Mouse (Mus musculus) intestine, embryonic 15.5 days (tissue): ENCODE measurements around the gene Tgfbr3. TPM values are rescaled to one million over a fixed set of nuclear protein-coding genes. Genes with fewer than 3 reads are reported as not detected.
A peak's percentile ranks its signal among the peaks of the same experiment; 100 is the strongest.

Experiments used
- ATAC-seq: fragments of 200-750 bp; cut with Nextera tagmentation; 2 replicates; pipeline ENCODE4 v1.8.0; 2017; ENCODE audit warnings: moderate TSS enrichment, moderate library complexity
- H3K27ac ChIP-seq: fragments of 300-500 bp; sonication (generic); 2 replicates; pipeline ENCODE4 v1.5.1; 2015; ENCODE audit warnings: mild to moderate bottlenecking, inconsistent platforms
- H3K27me3 ChIP-seq: fragments of 300-500 bp; sonication (generic); replicated peaks from 2 replicates; pipeline ENCODE4 v1.6.1; 2015; ENCODE audit warnings: inconsistent platforms
- H3K36me3 ChIP-seq: fragments of 300-500 bp; sonication (generic); 2 replicates; pipeline ENCODE4 v1.6.1; 2015; ENCODE audit warnings: inconsistent platforms
- H3K4me1 ChIP-seq: fragments of 300-500 bp; sonication (generic); replicated peaks from 2 replicates; pipeline ENCODE4 v1.6.1; 2015; ENCODE audit warnings: inconsistent platforms
- H3K4me2 ChIP-seq: fragments of 300-500 bp; sonication (generic); replicated peaks from 2 replicates; pipeline ENCODE4 v1.6.1; 2015; ENCODE audit warnings: mild to moderate bottlenecking, inconsistent platforms
- H3K4me3 ChIP-seq: fragments of 300-500 bp; sonication (generic); replicated peaks from 2 replicates; pipeline ENCODE4 v1.5.1; 2015; ENCODE audit warnings: inconsistent platforms
- H3K9ac ChIP-seq: fragments of 300-500 bp; sonication (generic); 2 replicates; pipeline ENCODE4 v1.6.1; 2015; ENCODE audit warnings: inconsistent platforms
- H3K9me3 ChIP-seq: fragments of 300-500 bp; sonication (generic); 2 replicates; pipeline ENCODE4 v1.6.1; 2016; ENCODE audit warnings: inconsistent platforms
- WGBS: fragments of 180-500 bp; shearing (Covaris S2); methylation state at CpG from one replicate; pipeline ENCODE4 v1.1.7; 2015; 5-methylcytosine and 5-hydroxymethylcytosine counted together
- polyA plus RNA-seq: library from polyadenylated mRNA; unstranded; fragments of >200 nt; fragmentation: Nextera tagmentation; extraction: Ambion mirVana; gene quantifications from 2 replicates; pipeline ENCODE4 v1.2.1, GENCODE M21; 2015

Gene Tgfbr3
- polyA plus RNA-seq, 1 experiment from 2014 or later, result 14.4 TPM

DNA sequence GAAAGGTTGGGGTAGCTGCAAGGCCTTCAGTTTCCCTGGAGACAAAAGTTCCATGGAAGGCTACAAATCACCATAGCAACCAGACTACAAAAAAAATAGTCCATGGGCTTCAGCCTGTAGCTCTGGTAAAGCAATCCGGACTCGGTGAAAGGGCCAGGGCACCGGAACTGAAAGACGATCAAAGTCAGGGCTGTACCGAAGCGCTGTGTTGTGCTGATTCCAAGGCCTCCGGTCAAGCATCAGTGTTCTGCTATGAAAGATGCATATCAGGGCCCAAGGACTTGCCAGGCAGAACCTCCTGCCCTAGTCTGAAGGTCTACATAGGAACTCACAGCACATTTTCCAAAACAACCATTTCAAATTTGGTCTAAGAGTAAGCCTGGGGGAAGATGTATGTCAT, 97.1 kb downstream of the Tgfbr3 start:
- Histone ChIP-seq H3K27ac (no peak overlapping the region), H3K36me3 (no peaks in the 10 kb centered on the region), H3K4me3 (no peak overlapping the region), H3K27me3 (no peaks in the 10 kb centered on the region), H3K9me3 (no peaks in the 10 kb centered on the region), H3K9ac (no peak overlapping the region), H3K4me1 (peaks cover 11% of the 10 kb centered on the region), H3K4me2 (no peak overlapping the region)
- ATAC-seq, result no peak
- 90% methylated on average over 7 of the region's 7 CpGs for WGBS

DNA sequence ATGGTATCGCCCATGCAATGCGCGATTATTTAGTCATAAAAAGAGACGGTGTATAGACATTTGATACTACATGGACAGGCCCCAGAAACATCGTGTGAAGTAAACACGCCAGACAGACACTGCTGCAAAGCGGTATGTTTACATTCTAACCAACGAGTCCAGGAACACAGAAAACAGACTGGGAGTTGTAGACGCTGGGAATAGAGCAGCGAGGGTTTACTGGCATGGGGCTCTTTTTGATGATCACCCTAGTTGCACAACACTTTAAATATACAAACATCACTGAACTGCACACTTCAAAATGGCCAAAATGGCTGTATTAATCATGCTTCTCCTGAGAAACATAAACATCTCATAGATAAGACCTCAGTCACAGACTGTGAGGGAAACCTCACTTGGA, 100.9 kb downstream of the Tgfbr3 start:
- no peak overlapping the region for H3K9ac ChIP-seq
- no peak overlapping the region for H3K4me3 ChIP-seq
- peaks cover 3% of the 10 kb centered on the region; the same call in 1 of the 2 replicates for H3K4me1 ChIP-seq
- H3K27me3 ChIP-seq, result no peaks in the 10 kb centered on the region
- 41% methylated on average over 10 of the region's 10 CpGs for WGBS
- H3K27ac ChIP-seq, result no peak overlapping the region
- peak; percentile 25; the same call in 1 of the 2 replicates for ATAC-seq
- H3K4me2 ChIP-seq, result no peak overlapping the region
- H3K36me3 ChIP-seq, result no peaks in the 10 kb centered on the region
- H3K9me3 ChIP-seq, result no peaks in the 10 kb centered on the region

DNA sequence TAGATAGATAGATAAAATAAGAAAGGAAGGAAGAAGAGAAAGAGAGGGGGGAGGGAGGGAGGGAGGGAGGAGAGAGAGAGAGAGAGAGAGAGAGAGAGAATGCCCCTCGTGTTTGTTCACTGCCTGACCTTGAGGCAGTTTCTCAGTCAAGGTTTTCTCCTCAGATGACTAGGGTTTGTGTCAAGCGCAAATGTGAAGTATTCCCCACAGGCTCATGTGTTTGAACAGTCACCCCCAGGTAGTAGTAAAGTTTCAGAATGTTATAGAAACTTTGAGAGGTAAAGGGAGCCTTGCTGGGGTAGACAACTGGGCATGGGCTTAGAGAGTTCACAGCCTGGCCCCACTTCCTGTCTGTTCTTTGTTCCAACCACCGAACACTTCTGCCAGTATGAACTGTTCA, 103.2 kb downstream of the Tgfbr3 start:
- Histone ChIP-seq H3K27me3 (no peaks in the 10 kb centered on the region), H3K36me3 (no peaks in the 10 kb centered on the region), H3K27ac (no peak overlapping the region), H3K4me3 (no peak overlapping the region), H3K4me2 (no peak overlapping the region), H3K4me1 (peaks cover 3% of the 10 kb centered on the region; the same call in 1 of the 2 replicates), H3K9ac (no peak overlapping the region), H3K9me3 (no peaks in the 10 kb centered on the region)
- no peak for ATAC-seq
- 84% methylated on average over 3 of the region's 3 CpGs for WGBS

DNA sequence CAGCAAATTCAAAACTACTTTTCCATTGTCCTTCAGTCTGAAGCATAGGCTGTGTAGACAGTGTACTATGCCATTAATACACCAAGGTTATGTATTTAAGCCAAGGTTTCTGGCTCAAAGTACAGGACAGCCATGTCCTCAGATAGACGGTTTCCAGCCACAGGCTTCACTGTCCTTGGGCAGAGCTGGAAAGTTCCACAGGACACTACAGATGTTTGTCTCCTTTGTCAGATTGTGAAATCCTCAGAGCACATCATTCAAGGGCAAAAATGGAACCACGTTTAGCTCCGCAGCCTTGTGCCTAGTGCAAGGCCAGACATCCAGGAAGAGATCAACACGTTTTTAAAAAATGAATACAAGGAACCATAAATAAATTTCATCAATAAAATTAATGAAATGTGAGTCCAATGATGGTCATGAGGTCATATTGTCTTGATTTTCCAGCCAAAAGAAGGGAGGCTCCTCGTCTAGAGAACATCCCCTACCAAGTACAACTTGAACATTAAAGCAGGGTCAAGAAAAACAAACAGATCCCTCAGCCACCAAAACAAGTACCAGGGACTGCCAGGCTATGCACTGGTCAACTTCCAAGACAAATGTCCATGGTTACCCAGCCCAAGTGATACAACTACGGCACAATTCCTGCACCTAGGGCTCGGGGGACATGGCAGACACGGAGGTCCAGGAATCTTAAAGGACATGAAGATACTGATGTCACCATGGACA, 105.1 kb downstream of the Tgfbr3 start:
- Histone ChIP-seq H3K4me3 (no peak overlapping the region), H3K27ac (no peak overlapping the region), H3K9ac (no peak overlapping the region), H3K9me3 (no peaks in the 10 kb centered on the region), H3K4me1 (peaks cover 5% of the 10 kb centered on the region; the same call in 1 of the 2 replicates), H3K27me3 (no peaks in the 10 kb centered on the region), H3K4me2 (no peak overlapping the region), H3K36me3 (no peaks in the 10 kb centered on the region)
- ATAC-seq, result no peak
- 69% methylated on average over 8 of the region's 8 CpGs for WGBS

DNA sequence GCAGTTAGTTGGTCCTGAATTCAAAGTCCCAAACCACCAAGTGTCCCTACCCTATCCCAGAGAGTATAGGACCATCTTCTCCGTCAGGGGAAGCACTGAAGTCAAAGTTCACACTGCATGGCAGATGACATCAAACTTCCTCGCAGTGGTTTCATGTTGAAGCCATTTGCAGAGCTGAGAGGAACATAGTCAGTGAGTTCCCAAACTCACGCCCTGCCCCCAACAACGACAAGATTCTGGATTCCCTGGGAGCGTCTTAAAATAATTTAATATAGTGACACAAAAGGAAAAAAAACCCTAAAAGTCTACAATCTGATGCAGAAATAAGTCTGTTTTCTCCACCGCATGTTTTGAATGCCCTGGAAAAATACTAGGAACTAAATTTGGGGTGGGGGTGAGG, 105.9 kb downstream of the Tgfbr3 start:
- Histone ChIP-seq H3K4me3 (no peak overlapping the region), H3K9me3 (no peaks in the 10 kb centered on the region), H3K36me3 (no peaks in the 10 kb centered on the region), H3K27ac (no peak overlapping the region), H3K9ac (no peak overlapping the region), H3K4me1 (peaks cover 7% of the 10 kb centered on the region; the same call in 1 of the 2 replicates), H3K27me3 (no peaks in the 10 kb centered on the region), H3K4me2 (no peak overlapping the region)
- 53% methylated on average over 6 of the region's 6 CpGs for WGBS
- ATAC-seq, result no peak

DNA sequence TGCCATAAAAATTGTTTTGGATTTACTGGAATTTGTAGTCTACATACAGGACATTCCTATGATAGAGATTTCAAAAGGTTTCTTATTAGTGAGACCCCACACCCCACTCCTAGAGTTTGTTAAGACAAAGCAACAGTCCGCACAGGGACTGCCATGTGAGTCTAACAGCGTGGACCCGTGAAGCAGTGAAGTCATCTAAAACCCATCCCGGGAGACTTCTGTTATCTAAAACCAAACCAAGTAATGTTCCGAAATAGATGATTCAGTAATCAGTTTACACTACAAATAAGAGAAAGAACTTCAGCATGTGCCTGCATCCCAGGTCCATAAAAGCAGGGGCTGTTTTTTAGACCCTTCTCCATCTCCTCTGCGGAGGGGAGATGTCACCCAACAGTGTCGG, 106.7 kb downstream of the Tgfbr3 start:
- Histone ChIP-seq H3K4me1 (peaks cover 12% of the 10 kb centered on the region), H3K4me3 (no peak overlapping the region), H3K4me2 (no peak overlapping the region), H3K27ac (no peak overlapping the region), H3K36me3 (no peaks in the 10 kb centered on the region), H3K9ac (no peak overlapping the region), H3K27me3 (no peaks in the 10 kb centered on the region), H3K9me3 (no peaks in the 10 kb centered on the region)
- ATAC-seq, result no peak
- 92% methylated on average over 7 of the region's 7 CpGs for WGBS

DNA sequence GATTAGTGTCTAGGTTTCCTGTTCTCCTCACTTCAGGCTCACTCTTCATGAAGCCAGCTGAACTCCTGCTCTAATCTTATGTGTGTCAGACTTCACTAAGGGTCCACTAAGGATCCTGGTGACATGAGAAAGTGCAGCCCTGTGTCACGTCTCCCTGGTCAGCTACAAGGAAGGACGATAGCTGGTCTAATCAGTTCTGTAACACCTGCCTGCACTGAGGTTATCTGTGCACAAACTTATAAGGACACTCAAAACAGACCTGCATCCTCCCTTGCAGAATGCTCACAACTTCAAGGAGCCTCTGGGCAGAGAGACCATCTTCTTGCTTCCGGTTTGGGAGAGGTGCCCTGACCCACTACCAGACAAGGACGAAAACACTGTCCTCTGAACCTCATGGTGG, 107.6 kb downstream of the Tgfbr3 start:
- 84% methylated on average over 4 of the region's 4 CpGs for WGBS
- H3K4me1 ChIP-seq, result peaks cover 17% of the 10 kb centered on the region
- ATAC-seq, result no peak
- no peaks in the 10 kb centered on the region for H3K36me3 ChIP-seq
- no peaks in the 10 kb centered on the region for H3K9me3 ChIP-seq
- H3K27me3 ChIP-seq, result no peaks in the 10 kb centered on the region
- H3K4me2 ChIP-seq, result no peak overlapping the region
- no peak overlapping the region for H3K4me3 ChIP-seq
- H3K9ac ChIP-seq, result no peak overlapping the region
- no peak overlapping the region for H3K27ac ChIP-seq

DNA sequence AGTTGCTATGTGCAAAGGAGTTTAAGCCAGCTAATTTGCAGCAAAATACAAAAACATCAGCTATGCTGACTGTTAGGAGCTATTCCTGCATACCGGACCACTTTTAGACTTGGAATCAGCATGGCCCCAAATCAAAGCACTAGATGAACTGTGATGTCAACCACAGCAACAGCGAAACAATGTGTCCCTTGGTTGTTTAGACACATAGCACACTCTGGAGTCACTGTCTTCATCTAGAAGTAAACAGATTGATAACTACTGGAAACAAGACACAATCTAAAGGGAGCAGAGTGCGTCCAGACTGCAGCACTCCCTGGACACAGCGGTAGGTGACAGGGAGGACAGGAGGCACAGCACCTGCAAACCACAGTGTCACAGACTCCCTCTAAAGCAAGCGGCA, 110.2 kb downstream of the Tgfbr3 start:
- no peak overlapping the region for H3K9ac ChIP-seq
- no peak for ATAC-seq
- peaks cover 20% of the 10 kb centered on the region for H3K4me1 ChIP-seq
- H3K4me2 ChIP-seq, result no peak overlapping the region
- H3K36me3 ChIP-seq, result no peaks in the 10 kb centered on the region
- WGBS, result 79% methylated on average over 5 of the region's 5 CpGs
- H3K27me3 ChIP-seq, result no peaks in the 10 kb centered on the region
- no peaks in the 10 kb centered on the region for H3K9me3 ChIP-seq
- H3K27ac ChIP-seq, result no peak overlapping the region
- H3K4me3 ChIP-seq, result no peak overlapping the region

DNA sequence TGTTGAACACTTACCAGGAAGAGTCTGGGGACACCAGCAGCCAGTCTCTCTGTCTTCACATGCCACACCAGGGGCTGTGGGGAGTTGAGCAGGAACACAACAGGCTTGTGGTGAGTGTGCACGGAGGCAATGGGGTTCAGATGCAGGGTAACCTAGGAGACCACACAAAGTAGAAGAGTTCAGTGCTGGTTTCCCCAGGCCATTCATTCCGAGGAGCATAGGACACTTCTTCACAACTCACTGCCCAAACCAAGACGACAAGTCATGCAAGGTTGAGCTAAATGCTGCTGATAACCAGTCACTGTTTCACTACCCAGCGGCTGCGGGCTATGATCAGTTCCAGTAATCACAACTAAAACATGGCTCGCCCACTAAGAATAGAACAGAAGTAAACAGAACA, 111.6 kb downstream of the Tgfbr3 start:
- Histone ChIP-seq H3K27ac (peak overlapping the region; percentile 1), H3K4me1 (peaks cover 17% of the 10 kb centered on the region)
- 48% methylated on average over 6 of the region's 6 CpGs for WGBS

DNA sequence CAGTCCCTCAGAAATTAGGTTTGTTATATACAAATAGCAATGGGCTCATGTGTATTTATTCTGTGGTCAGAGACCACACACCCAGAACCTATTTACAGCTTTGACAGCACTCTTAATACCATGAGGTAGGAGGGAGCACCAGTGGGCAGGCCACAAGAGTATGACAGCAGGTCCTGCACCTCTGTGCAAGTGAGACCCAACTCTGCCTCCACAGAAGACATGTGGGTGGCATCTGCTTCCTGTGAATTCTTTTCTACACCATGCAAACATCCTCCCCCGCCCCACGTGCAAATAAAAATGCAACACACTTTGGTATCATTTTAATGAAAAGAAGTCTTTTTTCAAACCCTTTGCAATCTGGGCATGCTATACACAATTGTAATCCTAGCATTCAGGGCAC, 112.2 kb downstream of the Tgfbr3 start:
- H3K4me2 ChIP-seq, result no peak overlapping the region
- H3K27ac ChIP-seq, result peak overlapping the region; percentile 1
- WGBS, result 58% methylated on average over 2 of the region's 2 CpGs
- no peak overlapping the region for H3K4me3 ChIP-seq
- ATAC-seq, result 0 out of 2 replicates have a peak, but pooled peaks have one; percentile 25
- no peaks in the 10 kb centered on the region for H3K36me3 ChIP-seq
- no peaks in the 10 kb centered on the region for H3K9me3 ChIP-seq
- peaks cover 17% of the 10 kb centered on the region for H3K4me1 ChIP-seq
- H3K9ac ChIP-seq, result no peak overlapping the region
- H3K27me3 ChIP-seq, result no peaks in the 10 kb centered on the region

More for the DNA sequence above, 111.6 kb downstream of the Tgfbr3 start:
- H3K36me3 ChIP-seq, result no peaks in the 10 kb centered on the region
- H3K9me3 ChIP-seq, result no peaks in the 10 kb centered on the region
- no peaks in the 10 kb centered on the region for H3K27me3 ChIP-seq
- no peak overlapping the region for H3K9ac ChIP-seq
- H3K4me2 ChIP-seq, result no peak overlapping the region
- no peak overlapping the region for H3K4me3 ChIP-seq
- ATAC-seq, result no peak

DNA sequence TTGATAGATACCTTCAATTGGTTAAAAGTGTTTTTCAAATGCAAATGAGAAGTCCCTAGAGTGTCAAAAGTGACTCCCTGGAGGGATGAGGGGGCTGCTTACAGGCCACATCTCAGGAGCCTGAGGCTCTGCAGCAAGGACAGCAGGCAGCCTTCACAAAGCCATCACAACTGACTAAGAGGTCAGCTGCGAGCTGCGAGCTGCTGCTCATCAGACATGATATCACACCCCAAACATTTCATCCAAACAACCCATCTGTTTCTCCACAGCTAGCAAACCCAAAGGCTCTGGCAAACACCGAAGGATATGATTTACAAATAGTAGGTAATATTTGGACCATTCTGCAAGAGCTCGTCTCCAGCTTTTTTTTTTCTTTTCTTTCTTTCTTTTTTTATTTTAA, 112.6 kb downstream of the Tgfbr3 start:
- no peaks in the 10 kb centered on the region for H3K36me3 ChIP-seq
- no peak overlapping the region for H3K27ac ChIP-seq
- H3K4me1 ChIP-seq, result peaks cover 17% of the 10 kb centered on the region
- H3K4me2 ChIP-seq, result no peak overlapping the region
- H3K4me3 ChIP-seq, result no peak overlapping the region
- H3K9ac ChIP-seq, result no peak overlapping the region
- 30% methylated on average over 4 of the region's 4 CpGs for WGBS
- H3K9me3 ChIP-seq, result no peaks in the 10 kb centered on the region
- 0 out of 2 replicates have a peak, but pooled peaks have one; percentile 53 for ATAC-seq
- no peaks in the 10 kb centered on the region for H3K27me3 ChIP-seq

DNA sequence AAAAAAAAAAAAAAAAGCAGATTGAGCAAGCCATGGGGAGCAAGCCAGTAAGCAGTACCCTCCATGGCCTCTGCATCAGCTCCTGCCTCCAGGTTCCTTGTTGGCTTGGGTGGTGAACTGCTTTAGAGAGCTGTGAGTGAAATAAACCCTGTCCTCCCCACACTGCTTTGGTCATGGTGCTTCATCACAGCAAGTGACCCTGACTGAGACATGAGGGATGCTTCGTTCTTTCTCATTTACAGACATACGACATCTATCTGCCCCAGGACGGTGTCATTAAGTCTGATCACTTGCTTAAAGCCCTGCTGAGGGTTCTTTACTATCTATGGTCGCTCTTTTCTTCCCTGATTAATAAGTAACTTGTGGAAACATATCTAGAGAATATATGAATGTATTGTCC, 113.2 kb downstream of the Tgfbr3 start:
- Histone ChIP-seq H3K4me3 (no peak overlapping the region), H3K27ac (no peak overlapping the region), H3K4me1 (peaks cover 17% of the 10 kb centered on the region), H3K9ac (no peak overlapping the region), H3K4me2 (no peak overlapping the region), H3K27me3 (no peaks in the 10 kb centered on the region), H3K36me3 (no peaks in the 10 kb centered on the region), H3K9me3 (no peaks in the 10 kb centered on the region)
- ATAC-seq, result no peak
- 80% methylated on average over 4 of the region's 4 CpGs for WGBS

DNA sequence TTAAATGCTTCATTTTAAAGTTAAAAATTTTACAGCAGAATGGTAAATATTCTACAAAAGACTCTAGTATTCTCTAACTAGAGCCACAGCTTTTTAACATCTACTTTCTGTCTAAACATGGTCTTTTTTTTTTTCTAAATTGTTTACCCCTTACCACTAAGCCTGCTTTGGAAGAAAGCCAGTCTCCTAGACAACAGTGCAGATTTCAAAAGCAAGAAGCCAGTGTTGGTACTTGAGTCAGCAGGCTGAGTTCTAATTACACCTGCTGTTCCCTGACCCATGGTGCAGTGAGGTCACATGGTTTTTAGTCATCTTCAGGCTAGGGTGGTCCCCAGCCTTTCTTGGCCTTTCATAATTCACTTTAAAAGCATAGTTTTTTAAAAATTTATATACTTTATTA, 115.2 kb downstream of the Tgfbr3 start:
- Histone ChIP-seq H3K4me2 (no peak overlapping the region), H3K27ac (no peak overlapping the region), H3K4me3 (no peak overlapping the region), H3K9me3 (no peaks in the 10 kb centered on the region), H3K27me3 (no peaks in the 10 kb centered on the region), H3K4me1 (peaks cover 16% of the 10 kb centered on the region), H3K36me3 (no peaks in the 10 kb centered on the region), H3K9ac (no peak overlapping the region)
- no peak for ATAC-seq
